Mouse (Mus musculus) left cerebral cortex, postnatal 25 days (tissue): ENCODE measurements around the gene Psmc2. TPM values are rescaled to one million over a fixed set of nuclear protein-coding genes. Genes with fewer than 3 reads are reported as not detected.
A peak's percentile ranks its signal among the peaks of the same experiment; 100 is the strongest.

Source experiments
- DNase-seq, 2 experiments: peaks; one replicate each; pipeline ENCODE4 v3.0.0; 2022; ENCODE audit warnings: low spot score in 2 of 2, mixed read lengths in 1 of 2
- intact Hi-C: fragments of 180-260 bp; cut with DNase I; formaldehyde crosslinking; loops from one replicate; pipeline ENCODE4 v1.15.1; 2025
- total RNA-seq, 2 experiments: library from RNA; stranded (reverse); gene quantifications; 2 replicates each; pipeline ENCODE4 v1.2.3; 2021

Psmc2 gene
- total RNA-seq = 100 to 1,000 TPM; 108 to 118 TPM

- peak; percentile 89 to 95 for DNase-seq
- intact Hi-C loops = loop anchor here (5.0 kb wide), 2 partner anchors 48 to 732 kb away; partner anchors contain the start of gene Pmpcb
Measured at GRCm38 (mm10) chr5:21785053-21785452, at the start of gene Psmc2, which contains the start of gene Dnajc2. Psmc2 (plus strand) TSS chr5:21785283. Dnajc2 (minus strand) TSS chr5:21785251.

GRCm38 (mm10) chr5:21735584-21735983 lies 49.5 kb upstream of the Psmc2 start:
- intact Hi-C loops = loop anchor here (5.0 to 10.0 kb wide), 4 partner anchors 52 to 782 kb away; partner anchors contain the start of genes Dnajc2 and Psmc2
- peak; percentile 40 to 63 for DNase-seq

- no peak for DNase-seq
- intact Hi-C loops = loop anchor here (5.0 to 10.0 kb wide), 4 partner anchors 51 to 781 kb away; partner anchors contain the start of genes Dnajc2 and Psmc2
Measured at GRCm38 (mm10) chr5:21736046-21736445, 49.0 kb upstream of the Psmc2 start.

- DNase-seq = peak; percentile 89 to 91
- intact Hi-C loops = loop anchor here (1.0 to 10.0 kb wide), 5 partner anchors 50 to 780 kb away; partner anchors contain the start of genes Dnajc2 and Psmc2
Measured at GRCm38 (mm10) chr5:21736956-21737585, 48.0 kb upstream of the Psmc2 start, which contains the start of gene Pmpcb. Pmpcb (plus strand) TSS chr5:21737141.

GRCm38 (mm10) chr5:21737620-21738019 lies 47.5 kb upstream of the Psmc2 start:
- intact Hi-C loops = loop anchor here (1.0 to 10.0 kb wide), 5 partner anchors 50 to 780 kb away; partner anchors contain the start of genes Dnajc2 and Psmc2
- no peak for DNase-seq

GRCm38 (mm10) chr5:21739120-21739519 lies 46.0 kb upstream of the Psmc2 start:
- DNase-seq = no peak
- intact Hi-C loops = loop anchor here (5.0 to 10.0 kb wide), 4 partner anchors 48 to 778 kb away; partner anchors contain the start of genes Dnajc2 and Psmc2

GRCm38 (mm10) chr5:21739881-21740280 lies 45.2 kb upstream of the Psmc2 start:
- DNase-seq = no peak
- intact Hi-C loops = loop anchor here (5.0 to 10.0 kb wide), 4 partner anchors 47 to 777 kb away; partner anchors contain the start of genes Dnajc2 and Psmc2

GRCm38 (mm10) chr5:21743606-21744005 lies 41.5 kb upstream of the Psmc2 start:
- intact Hi-C loops = no loop called here
- no peak for DNase-seq

- DNase-seq = no peak
- intact Hi-C loops = no loop called here
Measured at GRCm38 (mm10) chr5:21744651-21745050, 40.4 kb upstream of the Psmc2 start.

- intact Hi-C loops = no loop called here
- DNase-seq = no peak
Measured at GRCm38 (mm10) chr5:21745966-21746365, 39.1 kb upstream of the Psmc2 start.

- intact Hi-C loops = no loop called here
- DNase-seq = no peak
Measured at GRCm38 (mm10) chr5:21768506-21768905, 16.6 kb upstream of the Psmc2 start.

- intact Hi-C loops = no loop called here
- peak in 1 of 2 experiments; percentile 18 for DNase-seq
Measured at GRCm38 (mm10) chr5:21769841-21770240, 15.2 kb upstream of the Psmc2 start.

- intact Hi-C loops = no loop called here
- DNase-seq = no peak
Measured at GRCm38 (mm10) chr5:21776491-21776890, 8.6 kb upstream of the Psmc2 start.

GRCm38 (mm10) chr5:21784161-21785052 lies 676 bp upstream of the Psmc2 start:
- DNase-seq = no peak
- intact Hi-C loops = loop anchor here (5.0 kb wide), 2 partner anchors 47 to 733 kb away; partner anchors contain the start of gene Pmpcb

GRCm38 (mm10) chr5:21785776-21786175 lies 693 bp downstream of the Psmc2 start:
- DNase-seq = no peak
- intact Hi-C loops = loop anchor here (5.0 kb wide), 2 partner anchors 48 to 732 kb away; partner anchors contain the start of gene Pmpcb

- intact Hi-C loops = loop anchor here (5.0 kb wide), 2 partner anchors 49 to 731 kb away; partner anchors contain the start of gene Pmpcb
- peak; percentile 93 to 94 for DNase-seq
Measured at GRCm38 (mm10) chr5:21786258-21787185, 1.4 kb downstream of the Psmc2 start.

GRCm38 (mm10) chr5:21787186-21788105 lies 2.4 kb downstream of the Psmc2 start:
- DNase-seq = no peak
- intact Hi-C loops = loop anchor here (5.0 kb wide), 2 partner anchors 50 to 730 kb away; partner anchors contain the start of gene Pmpcb
